Mouse (Mus musculus): ENCODE measurements around the gene Ttll11.
A peak's percentile ranks its signal among the peaks of the same experiment; 100 is the strongest.

Gene Ttll11

DNA sequence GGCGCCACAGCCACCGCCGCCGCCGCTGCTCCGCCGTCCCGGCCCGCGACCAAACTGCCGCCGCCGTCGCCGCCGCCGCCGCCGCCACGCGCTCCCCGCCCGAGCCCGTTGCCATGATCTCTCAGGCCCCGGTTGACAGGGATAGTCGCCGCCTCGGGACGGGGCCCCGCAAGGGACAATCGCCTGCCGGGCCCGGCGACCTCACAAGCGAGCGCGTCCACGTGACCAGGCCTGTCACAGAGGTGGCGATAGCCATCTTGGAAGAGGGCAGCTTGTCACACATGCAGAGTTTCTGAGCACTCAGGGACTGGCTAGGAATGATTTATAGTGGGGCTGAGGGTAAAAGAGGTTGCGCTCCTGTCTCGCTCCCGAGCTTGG is at the start of gene Ttll11:
TSS of gene Ttll11 (minus strand) at position 270 of the 378 bp plus-strand sequence.
- peak; percentile 95 to 97 for DNase-seq

DNA sequence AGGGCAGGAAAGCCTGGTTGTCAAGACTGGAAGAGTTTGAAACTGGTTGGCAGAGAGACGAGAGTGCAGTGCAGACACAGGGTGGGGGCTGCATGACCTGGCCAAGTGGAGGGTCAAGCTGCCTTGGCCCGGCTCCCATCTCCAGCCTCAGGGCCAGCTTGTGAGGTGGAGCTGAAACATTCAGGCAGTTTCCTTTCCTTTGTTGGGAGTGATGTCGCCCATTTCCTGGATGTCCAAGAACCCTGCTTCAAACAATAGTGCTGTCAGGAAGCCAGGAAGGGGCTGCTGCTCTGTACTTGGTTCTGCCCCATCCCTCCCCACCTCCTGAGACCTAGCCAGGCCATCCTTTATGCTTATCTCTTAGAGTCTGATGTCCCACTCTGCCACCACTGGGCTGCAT is 43.6 kb upstream of the Ttll11 start:
- DNase-seq, result peak; percentile 78 to 83

DNA sequence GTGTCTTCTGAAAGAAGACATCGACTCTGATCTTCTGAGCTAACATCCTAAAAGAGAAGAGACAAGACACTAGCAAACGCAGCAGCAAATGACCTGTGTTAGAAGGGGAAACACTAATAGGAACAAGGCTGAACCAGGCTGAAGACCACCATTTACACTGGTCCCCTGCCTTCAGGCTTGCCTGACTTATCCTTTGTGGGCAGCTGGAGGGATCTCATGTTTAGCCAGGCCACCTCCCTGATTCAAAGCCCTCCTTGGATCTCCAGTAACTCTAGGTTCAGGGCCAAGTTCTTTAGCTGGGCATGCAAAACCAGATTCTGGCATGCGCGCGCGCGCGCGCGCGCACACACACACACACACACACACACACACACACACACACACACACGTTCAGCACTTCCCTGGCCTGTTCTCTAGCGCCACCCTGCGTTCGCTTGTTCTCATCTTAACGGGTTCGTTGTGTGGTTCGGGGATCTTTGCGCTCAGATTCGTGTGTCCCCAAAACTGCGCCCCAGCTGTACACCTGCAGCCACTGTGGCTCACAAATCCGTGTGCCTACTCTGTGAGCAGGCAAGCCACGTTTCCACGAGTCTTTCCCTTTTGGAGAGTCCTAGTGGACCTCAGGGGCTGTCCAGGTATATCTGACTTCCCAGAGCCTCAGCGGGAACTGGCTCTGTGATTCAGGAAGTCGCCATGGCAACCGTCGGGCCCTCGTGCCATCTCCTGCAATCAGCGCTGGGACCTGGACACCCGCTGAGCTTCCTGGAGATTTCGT is 41.9 kb upstream of the Ttll11 start:
- DNase-seq, result peak; percentile 48 to 65

DNA sequence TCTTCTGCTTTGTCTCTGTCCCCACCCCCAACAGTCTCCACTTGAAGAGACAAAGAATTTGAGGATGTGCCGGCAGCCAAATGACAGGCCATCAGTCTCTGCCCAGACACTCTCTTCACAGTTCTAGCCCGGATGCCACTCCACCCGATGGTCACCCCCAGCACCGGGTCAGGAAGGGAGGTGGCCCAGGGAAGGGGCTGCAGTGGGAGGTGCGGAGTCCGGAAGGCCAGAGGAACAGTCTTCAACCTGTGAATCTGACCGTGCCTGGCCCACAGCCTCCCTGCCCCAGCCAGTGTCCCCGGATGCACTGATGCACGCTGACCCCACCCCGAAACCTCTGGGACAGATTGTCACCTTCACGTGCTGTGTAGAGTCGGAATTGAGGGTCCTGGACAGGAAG is 33.3 kb upstream of the Ttll11 start:
- peak; percentile 50 to 66 for DNase-seq

DNA sequence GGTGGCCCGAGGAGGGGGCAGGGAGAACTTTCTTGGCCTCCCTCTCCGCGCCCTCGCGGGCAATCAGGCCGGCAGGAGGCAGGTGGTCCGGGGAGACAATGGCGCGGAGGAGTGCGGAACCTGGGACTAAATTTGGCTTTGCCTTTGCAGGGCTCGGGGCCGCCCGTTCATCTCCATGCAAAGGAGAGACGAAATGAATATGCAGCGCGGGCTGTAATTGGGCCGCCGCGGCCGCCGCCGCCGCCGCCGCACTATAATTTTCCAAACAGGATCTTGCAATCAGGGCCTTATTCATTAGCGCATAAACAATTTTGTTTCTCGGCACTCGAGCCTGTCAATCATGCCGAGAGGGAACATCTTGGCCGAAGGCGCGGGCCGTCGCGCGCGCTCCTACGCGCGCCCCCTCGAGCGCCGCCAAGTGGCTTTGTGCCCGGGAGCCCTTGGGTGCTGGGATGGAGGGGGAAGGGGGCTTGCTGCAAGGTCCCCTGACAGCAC is 31.7 kb upstream of the Ttll11 start:
- peak; percentile 16 to 30 for DNase-seq

DNA sequence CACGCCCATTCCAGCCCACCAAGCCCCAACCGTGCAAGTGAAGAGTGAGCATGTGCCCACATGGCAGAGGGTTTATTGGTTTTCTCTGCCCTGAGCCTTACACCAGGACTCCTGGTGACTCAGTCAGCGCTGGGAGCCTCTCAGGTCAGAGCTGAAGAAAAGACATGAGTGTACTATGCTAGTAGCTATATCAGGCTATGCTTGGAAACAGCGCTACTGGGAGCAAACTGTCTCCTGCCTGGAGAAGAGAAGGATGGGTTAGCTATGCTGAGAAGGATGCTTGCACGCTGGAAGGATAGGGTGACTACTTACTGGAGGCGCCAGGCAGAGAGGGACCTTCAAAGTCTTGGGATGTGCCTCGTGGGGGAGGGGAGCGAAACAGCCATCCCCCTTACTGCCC is 30.9 kb upstream of the Ttll11 start:
- DNase-seq, result no peak

DNA sequence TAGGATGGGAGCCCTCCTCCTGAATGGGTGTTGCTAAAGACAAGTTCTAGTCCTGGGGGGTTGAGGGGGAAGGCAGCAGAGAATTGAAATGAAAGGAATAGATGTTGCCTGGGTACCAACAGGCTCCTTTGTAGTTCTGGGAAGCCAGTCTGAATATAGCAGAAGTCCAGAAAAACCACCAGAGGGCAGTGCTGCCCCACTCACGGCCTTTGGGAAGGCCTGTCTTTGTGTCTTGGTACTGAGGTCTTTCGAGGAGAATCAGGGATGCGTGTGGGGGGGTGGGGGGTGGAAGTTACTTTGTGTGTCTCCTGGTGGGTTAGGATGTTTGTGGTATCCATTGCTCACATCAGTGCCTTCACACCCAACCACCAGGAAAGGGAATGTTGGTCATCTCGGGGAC is 29.7 kb upstream of the Ttll11 start:
- peak; percentile 36 to 67 for DNase-seq

DNA sequence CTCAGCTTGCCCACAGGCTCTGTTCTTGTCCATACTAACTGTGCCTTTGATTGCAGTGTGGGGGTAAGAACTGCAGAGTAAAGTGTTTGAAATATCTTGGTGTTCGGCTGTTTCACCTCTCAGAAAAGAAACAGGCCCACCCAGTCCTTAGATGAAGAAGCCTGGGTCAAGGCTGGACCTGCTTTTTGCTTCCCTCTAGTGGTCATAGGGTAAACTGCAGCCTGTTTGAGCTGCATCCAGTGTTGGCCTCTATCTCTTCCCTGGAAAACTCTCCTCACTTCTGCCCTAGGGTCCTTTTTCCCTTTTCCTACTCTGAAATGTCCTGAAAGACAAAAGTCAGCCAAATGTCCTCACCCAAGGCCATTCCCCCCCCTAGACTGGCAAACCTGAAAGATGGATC is 28.4 kb upstream of the Ttll11 start:
- peak in 1 of 2 experiments; percentile 38 for DNase-seq

DNA sequence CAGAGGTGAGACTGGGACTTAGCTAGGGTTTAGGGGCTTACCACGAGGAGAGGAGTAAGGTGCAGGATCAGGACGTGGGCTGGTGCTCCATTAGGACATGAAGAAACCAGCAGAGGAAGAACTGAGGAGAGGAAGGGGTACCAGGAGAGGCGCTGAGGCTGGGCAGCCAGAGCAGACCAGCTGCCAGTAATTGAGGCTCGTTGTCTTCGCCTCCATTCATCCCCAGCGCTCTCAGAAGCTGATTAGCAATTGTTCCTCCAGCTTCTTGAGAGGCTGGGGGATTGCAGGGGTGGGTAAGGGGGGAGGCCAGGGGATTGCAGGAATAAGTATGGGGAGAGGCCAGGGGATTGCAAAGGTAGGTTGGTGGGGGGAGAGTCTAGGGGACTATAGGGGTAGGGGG is 22.5 kb upstream of the Ttll11 start:
- no peak for DNase-seq

DNA sequence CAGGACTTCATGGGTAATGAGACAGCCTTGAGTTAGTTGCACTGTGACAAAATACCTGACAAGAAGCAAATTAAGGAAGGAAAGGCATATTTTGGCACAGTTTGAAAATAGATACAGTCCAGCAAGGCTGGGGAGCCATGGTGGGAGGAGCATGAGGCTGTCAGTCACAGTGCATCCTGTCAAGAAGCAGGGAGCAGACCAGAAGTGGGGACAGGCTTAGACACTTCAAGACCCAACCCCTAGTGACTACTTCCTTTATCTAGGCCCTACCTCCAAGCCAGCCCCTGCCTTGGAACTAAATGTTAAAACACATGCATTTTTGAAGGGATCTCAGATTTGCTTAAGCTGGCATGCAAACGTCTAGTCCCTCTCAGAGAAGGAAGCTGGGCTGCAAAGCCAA is 20.7 kb upstream of the Ttll11 start:
- DNase-seq, result no peak

DNA sequence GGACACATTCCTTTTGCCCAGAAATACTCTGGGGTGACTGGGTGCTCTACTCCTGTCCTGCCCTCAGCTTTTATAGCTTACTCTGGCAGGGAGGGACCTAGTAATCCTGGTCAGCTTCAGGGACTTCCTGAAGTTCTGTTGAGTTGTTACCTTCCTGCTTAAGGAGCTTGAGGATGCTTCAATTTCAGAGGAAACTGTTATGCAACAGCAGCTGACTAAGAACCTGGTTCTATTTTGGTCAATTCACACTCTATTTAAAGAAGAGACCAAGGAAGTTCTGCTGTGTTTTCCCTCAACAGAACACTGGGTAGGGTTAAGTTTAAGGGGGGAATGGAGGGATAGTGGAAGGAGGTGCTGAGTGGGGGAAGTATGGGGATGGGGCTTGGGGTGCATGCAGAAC is 19.5 kb upstream of the Ttll11 start:
- DNase-seq, result no peak

DNA sequence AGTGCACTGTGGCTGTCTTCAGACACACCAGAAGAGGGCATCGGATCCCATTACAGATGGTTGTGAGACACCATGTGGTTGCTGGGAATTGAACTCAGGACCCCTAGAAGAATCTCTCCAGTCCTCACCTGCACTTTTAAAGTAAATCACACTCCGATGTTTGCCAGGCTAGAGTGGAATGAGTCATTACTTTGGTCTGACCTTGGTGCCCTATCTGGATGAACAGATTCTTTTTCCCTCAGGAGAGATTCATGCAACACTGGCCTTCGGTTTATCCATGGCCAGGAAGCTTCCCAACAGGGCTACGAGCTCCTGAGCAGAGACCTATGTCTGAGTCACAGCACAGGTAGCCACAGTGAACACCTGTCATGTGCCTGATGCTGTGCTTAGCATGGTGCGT is 18.7 kb upstream of the Ttll11 start:
- no peak for DNase-seq

DNA sequence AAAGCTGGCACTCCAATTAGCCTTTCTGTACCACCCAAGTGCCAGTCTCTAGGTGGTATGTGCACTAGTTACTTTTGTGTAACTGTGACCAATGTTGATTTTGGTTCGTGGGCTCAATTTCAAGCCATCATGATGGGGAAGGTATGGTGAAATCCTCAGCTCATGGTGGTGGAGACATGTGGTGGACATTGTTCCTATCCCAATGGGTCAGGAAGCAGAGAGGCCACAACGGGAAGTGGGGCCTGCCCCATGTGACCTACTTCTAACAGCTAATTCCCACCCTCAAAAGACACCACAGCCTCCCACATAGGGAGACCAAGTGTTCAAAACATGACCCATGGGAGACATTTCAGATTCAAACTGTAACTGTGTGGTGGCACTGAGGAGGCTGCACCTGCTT is 17.0 kb upstream of the Ttll11 start:
- DNase-seq, result no peak

DNA sequence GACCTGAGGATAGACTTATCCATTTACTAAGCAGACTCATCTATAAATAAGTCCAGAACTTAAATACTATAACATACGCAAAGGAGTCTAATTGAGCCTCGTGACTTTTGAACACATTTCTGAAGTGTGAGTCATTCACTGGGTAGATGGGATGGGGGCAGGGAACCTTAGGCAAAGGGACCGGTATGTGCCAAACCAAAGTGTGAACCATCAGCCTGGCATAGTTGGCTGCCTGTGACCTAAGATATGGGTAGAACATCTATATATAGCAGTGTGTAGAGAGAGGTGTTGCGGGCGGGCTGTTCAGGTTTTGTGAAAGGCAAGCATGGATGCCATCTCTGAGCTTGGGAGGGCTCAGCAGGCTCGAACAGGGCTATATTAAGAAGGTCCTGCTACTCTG is 14.6 kb upstream of the Ttll11 start:
- peak in 1 of 2 experiments; percentile 13 for DNase-seq

DNA sequence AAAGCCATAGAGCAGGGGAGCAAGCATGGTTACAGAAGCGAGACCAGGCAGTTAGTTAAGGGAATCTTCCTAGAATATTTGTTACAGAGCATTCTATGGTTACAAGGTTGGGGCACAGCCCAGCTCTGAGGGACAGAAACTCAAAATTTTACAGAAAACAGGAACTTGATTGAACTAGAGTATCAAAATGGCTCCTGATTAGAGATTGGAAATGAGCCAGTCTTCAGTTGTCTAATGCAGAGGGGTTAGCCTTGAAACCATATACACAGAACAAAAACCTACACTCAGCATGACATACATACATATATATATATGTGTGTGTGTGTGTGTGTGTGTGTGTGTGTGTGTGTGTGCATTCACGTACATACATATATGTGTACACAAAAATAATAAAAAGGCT is 13.8 kb upstream of the Ttll11 start:
- DNase-seq, result no peak

DNA sequence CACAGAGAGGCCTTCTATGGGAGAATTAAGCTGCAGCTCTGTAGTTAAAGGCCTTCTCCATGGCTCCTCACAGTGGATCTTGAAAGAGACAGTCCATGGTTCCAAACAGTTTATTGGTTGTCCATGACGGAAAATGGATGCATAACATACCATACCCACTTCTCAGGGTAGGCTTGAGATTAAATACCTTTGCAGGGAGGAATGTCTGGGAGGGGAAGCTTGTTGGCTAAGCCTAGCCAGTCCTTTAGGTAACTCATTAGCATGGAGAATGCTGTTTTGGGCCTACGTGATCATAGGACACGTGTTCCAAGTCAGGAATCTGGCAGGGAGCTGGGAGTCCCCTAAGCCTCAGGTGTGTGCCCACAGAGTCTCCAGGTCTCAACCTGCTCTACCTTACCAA is 12.5 kb upstream of the Ttll11 start:
- DNase-seq, result no peak

DNA sequence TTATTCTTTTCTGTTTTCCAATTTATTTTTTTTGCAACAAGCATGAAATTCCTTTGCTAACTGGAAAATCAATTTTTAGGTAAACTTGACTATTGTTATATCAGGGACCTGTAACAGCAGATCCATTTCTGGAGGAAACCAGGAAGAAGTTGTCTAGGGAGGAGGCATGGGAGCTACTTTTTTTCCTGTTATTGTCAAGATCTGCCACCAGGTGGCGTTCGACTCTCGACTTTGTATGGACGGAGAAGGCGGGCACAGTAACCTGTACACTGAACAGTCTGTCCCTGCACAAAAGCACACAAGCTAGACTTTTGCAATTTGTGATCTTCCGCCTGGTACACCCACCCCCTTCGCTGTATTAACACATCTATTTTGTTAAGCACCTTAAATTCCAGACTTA is 4.2 kb upstream of the Ttll11 start:
- DNase-seq, result peak; percentile 52 to 70

DNA sequence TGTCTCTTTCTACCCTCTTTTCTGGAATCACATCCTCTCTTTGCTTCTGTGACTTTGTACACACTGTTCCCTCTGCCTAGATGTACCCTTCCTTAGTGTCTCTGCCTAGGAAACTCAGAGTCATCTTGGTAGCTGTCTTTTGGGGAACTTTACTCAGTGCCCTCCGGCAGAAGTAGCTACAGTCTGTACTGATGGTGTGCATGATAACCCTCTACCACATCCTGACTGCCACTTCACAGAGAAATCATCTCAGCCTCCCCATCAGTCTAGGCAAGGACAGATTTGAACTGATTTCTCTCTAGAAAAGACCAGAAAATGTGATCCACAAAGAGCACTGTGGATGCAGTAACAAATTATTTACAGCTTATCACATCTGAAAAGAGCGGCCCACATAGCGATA is 2.2 kb upstream of the Ttll11 start:
- DNase-seq, result no peak

DNA sequence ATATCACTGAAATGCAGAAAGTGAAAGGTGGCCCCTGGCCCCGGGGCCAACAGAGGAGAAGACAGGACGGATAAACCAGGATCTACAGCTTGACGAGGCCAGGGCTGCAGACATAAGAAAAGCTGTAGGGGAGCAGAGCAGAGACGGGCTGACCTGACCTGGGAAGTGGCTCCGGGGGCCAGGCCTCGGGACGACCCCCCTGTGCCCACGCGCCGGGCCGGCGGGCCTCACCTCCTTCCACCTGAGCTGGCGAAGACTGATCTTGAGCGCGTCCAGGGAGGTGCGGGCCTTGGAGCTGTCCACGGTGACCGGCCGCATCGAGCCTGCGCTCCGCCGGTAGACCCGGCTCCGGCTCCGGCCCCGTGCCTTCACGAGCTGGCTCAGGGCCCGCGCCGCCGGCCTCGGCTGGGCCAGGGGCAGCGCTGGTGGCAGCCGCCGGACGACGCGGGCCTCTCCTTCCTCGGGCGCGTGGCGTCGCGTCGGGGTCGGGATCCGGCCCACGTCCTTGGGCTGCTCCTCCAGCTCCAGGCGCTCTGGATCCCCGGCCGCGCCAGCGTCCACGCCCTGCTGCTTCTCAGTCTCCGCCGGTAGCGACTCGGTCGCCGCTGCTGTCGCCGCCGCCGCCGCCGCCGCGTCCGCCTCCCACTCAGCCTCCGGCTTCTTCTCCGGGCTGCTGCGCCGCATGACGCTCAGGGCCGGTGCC is 621 bp downstream of the Ttll11 start:
- DNase-seq, result peak; percentile 31 to 42

DNA sequence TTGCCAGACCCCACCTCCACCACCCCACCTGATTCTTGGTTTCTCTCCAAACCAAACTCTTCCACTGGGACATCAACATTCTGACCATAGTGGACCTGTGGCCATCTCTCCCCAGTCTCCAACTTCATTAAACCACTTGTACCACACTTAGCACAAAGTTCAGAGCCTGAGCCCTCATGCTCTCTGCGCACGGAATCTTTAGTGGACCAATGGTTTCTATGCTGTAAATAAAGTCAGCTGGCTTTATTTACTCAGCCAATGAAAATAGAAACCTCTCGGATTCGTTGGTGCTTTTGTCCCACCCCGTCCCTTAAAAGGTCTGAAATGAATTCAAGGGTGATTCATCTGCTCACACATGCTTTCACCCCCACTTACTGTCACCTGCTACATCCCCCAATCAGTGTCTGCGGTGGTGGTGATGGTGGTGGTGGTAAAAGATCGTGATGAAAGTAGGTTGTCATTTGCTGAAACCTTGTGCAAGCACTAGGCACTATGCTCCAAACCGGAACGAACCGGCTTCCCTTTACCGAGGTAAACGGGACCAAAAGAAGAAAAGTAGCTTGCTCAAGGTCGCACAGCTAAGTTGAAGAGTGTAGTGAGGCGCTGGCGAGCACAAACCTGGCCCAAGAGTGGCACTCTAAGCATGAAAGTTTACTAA is 1.3 kb downstream of the Ttll11 start:
- DNase-seq, result peak; percentile 27 to 35

DNA sequence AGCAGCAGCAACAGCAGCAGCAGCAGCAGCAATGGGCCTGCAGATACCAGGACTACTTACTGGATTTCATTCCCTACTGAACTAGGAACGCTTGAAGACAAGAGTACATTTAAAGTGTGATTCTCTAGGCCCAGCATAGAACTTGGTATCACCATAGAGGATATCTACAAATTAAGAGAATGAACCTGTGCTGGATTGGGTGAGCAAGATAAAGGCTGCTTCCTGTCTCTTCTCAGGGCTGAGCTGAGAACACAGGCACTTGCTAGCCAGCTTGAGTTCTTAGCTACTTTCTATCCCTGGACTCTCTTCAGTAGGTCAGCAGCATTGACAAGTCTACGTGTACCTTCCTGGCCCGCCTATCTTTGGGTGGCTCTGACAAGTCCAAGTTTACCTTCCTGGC is 2.0 kb downstream of the Ttll11 start:
- no peak for DNase-seq

DNA sequence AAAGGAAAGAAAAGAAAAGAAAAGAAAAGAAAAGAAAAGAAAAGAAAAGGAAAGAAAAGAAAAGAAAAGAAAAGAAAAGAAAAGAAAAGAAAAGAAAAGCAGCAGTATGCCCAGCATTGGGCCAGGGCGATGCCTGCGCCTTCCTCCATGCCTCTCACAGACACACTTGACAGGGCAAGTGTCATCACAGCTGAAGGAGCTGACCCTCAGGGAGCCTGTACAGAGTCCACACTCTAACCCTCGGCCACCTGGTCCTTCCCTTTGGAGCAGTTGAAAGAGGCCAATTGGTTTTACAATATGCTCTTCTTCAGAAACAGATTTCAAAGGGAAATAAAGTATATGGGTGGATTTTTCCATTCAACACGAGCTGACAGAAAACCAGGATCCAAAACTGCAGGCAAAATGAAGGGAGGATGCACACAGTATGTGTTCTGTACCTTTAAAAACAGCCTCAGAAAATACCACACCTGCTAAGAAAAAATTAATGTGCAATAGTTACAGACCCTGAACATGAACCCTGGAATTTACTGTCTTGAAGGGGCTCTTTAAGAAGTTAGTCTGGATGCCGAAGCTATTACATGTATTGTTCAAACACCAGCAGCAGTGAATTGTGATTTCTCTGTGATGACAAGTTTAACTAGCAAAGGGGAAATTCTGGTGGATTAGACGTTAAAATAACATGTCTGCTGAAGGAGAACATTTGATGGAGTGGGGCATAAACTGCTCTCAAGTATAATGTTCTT is 7.3 kb downstream of the Ttll11 start:
- no peak for DNase-seq

DNA sequence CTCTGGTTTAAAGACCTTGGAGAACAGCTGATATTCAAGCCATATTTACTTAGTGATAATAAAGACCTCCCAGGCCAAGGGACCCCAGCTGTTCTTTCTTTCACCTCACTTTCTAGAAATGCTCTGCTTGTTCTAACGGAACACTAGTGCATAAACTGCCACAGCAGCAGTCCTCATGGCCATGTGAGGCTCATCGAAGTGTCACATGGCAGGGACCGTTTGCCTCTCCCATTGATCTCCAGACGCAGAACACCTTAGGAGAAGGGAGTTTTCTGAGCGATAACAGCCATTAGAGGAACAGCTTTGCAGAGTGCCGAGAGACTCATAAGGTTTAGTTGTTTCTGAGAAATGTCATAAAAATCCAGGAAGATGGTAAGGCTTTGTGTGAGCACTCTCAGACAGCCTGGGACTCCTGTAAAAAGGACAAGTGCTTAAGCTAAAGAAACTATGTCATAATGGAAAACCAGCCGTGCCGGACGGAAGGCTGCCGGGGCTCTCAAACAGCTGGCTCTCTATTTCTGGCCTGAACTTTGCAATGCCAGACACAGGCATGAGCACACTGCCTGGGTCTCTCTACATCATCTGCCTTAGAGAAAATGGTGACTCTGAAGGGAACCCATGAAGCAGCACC is 13.7 kb downstream of the Ttll11 start:
- no peak for DNase-seq
